In the genomic region with DNA sequence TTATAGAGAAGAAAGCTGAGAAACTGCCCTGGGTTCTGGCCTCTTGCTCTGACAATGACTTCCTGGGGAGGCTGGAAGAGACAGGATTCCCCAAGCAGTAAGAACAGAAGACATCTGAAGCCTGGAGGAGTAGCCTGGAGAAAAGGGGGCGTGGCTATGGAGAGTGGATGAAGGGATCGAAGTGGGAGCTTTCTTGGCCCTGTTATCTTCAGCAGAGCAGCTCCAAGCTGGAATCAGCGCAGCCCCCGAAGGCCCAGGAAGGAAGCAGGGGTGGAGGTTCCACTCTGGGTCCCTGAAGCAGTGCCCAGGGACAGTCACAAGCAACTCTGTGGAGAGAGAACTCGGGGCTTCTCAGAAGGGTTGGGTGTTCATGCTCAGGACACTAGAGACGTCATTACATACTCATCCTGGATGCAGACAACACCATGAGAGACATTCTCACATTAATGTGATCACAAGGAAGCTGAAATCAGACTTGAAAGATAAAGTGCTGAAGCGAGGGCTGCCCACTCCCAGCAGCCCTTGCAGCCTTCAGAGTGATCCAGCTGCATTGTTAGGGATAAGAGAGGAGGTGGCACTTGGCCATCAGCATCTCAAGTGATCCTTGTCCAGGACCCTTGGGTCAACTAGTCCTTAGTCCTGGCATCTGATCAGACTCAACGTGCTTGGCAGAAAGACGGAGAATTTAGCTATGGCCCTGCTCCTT, we compare ENCODE assay signal across 9 mouse cellular contexts.
A peak's percentile ranks its signal among the peaks of the same experiment; 100 is the strongest.
DNase-seq lines count a peak whose midpoint lies in the region; ATAC-seq and TF ChIP-seq lines count a peak whose summit lies in the region.
"Had no signal": no experiment of that assay in that cellular context is flagged by ENCODE, and none has a peak within 500 bp of the region (broad histone marks: within the 10 kb centered on the region; RNA-seq: fewer than 3 reads in every experiment).

No protein-coding gene starts in this region.

- no peak overlapping the region for H3K9ac ChIP-seq in forebrain, embryonic 15.5 days (replicated peaks)
- no peak overlapping the region for H3K9ac ChIP-seq in lung, embryonic 14.5 days
- no peak overlapping the region for H3K9ac ChIP-seq in stomach, embryonic 16.5 days (ENCODE audit: low read length)
- H3K9ac ChIP-seq: embryonic facial prominence, embryonic 12.5 days had no signal

- no peak overlapping the region for H3K4me3 ChIP-seq in forebrain, embryonic 15.5 days
- H3K4me3 ChIP-seq in forebrain, embryonic 10.5 days = no peak overlapping the region
- no peak overlapping the region for H3K4me3 ChIP-seq in lung, embryonic 14.5 days (ENCODE audit: low read depth, low read length)
- no peak overlapping the region for H3K4me3 ChIP-seq in stomach, embryonic 16.5 days (replicated peaks; ENCODE audit: low read length)
- H3K4me3 ChIP-seq in cerebellum, adult 2 months (replicated peaks; ENCODE audit: insufficient read depth, low read depth, low read length) = no peak overlapping the region
- H3K4me3 ChIP-seq: embryonic facial prominence, embryonic 12.5 days had no signal

- H3K4me2 ChIP-seq in forebrain, embryonic 15.5 days (replicated peaks) = no peak overlapping the region
- H3K4me2 ChIP-seq in lung, embryonic 14.5 days = no peak overlapping the region
- no peak overlapping the region for H3K4me2 ChIP-seq in stomach, embryonic 16.5 days (ENCODE audit: low read depth, low read length)
- H3K4me2 ChIP-seq: embryonic facial prominence, embryonic 12.5 days had no signal

- H3K27ac ChIP-seq in forebrain, embryonic 15.5 days (replicated peaks) = peak overlapping the region; percentile 20; the same call in 1 of the 2 replicates
- no peak overlapping the region for H3K27ac ChIP-seq in forebrain, embryonic 10.5 days
- H3K27ac ChIP-seq in lung, embryonic 14.5 days (ENCODE audit: low read depth) = peak overlapping the region; percentile 67; the same call in 1 of the 2 replicates
- peak overlapping the region; percentile 81 for H3K27ac ChIP-seq in stomach, embryonic 16.5 days (ENCODE audit: low read length)
- no peak overlapping the region for H3K27ac ChIP-seq in cerebellum, adult 2 months (ENCODE audit: insufficient read depth, low read length)
- H3K27ac ChIP-seq: embryonic facial prominence, embryonic 12.5 days had no signal

- no peaks in the 10 kb centered on the region for H3K36me3 ChIP-seq in forebrain, embryonic 15.5 days
- H3K36me3 ChIP-seq in forebrain, embryonic 10.5 days (replicated peaks) = no peaks in the 10 kb centered on the region
- no peaks in the 10 kb centered on the region for H3K36me3 ChIP-seq in lung, embryonic 14.5 days (ENCODE audit: insufficient read depth)
- no peaks in the 10 kb centered on the region for H3K36me3 ChIP-seq in stomach, embryonic 16.5 days (ENCODE audit: control insufficient read depth, insufficient read depth, low read length)
- H3K36me3 ChIP-seq: embryonic facial prominence, embryonic 12.5 days had no signal

- DNase-seq in forebrain, embryonic 10.5 days (ENCODE audit: extremely low spot score, low spot score) = no peak
- peak; percentile 16 for DNase-seq in testis, postnatal 14 days (ENCODE audit: low spot score)
- DNase-seq in testis, postnatal 10 days (ENCODE audit: low spot score) = no peak
- DNase-seq in lung, embryonic 14.5 days = peak; percentile 75
- DNase-seq in thymus, postnatal 0 days (ENCODE audit: low spot score) = no peak
- no peak for DNase-seq in cerebellum, adult 2 months

- WGBS in forebrain, embryonic 15.5 days = 32% methylated on average over 9 of the region's 9 CpGs
- 50% methylated on average over 9 of the region's 9 CpGs for WGBS in forebrain, embryonic 10.5 days
- WGBS in lung, embryonic 14.5 days = 21% methylated on average over 9 of the region's 9 CpGs
- 30% methylated on average over 9 of the region's 9 CpGs for WGBS in stomach, embryonic 16.5 days
- WGBS in cerebellum, adult 2 months = 49% methylated on average over 9 of the region's 9 CpGs

- H3K27me3 ChIP-seq in forebrain, embryonic 15.5 days = no peaks in the 10 kb centered on the region
- H3K27me3 ChIP-seq in forebrain, embryonic 10.5 days (ENCODE audit: poor library complexity, severe bottlenecking) = no peaks in the 10 kb centered on the region
- no peaks in the 10 kb centered on the region for H3K27me3 ChIP-seq in lung, embryonic 14.5 days (ENCODE audit: insufficient read depth, low read length)
- H3K27me3 ChIP-seq in stomach, embryonic 16.5 days (ENCODE audit: control insufficient read depth, insufficient read depth, low read length) = no peaks in the 10 kb centered on the region
- no peaks in the 10 kb centered on the region for H3K27me3 ChIP-seq in cerebellum, adult 2 months (ENCODE audit: control insufficient read depth, insufficient read depth, low read length)
- H3K27me3 ChIP-seq: embryonic facial prominence, embryonic 12.5 days had no signal

- H3K9me3 ChIP-seq in forebrain, embryonic 15.5 days = no peaks in the 10 kb centered on the region
- no peaks in the 10 kb centered on the region for H3K9me3 ChIP-seq in forebrain, embryonic 10.5 days
- H3K9me3 ChIP-seq in lung, embryonic 14.5 days (ENCODE audit: low read depth, low read length) = no peaks in the 10 kb centered on the region
- H3K9me3 ChIP-seq in stomach, embryonic 16.5 days (replicated peaks; ENCODE audit: control insufficient read depth, low read length) = no peaks in the 10 kb centered on the region
- H3K9me3 ChIP-seq: embryonic facial prominence, embryonic 12.5 days had no signal

- TF ChIP-seq POLR2A in cerebellum, adult 2 months (IDR thresholded peaks at IDR 0.05; ENCODE audit: borderline replicate concordance, insufficient read depth, low read length) = no peak

- ATAC-seq in forebrain, embryonic 15.5 days (replicated peaks) = no peak; the same call in 1 of the 2 replicates
- ATAC-seq in lung, embryonic 14.5 days (ENCODE audit: insufficient read depth) = peak; percentile 60; the same call in 1 of the 2 replicates
- ATAC-seq in stomach, embryonic 16.5 days (ENCODE audit: insufficient read depth, low FRiP score) = peak; percentile 59

- peaks cover 36% of the 10 kb centered on the region for H3K4me1 ChIP-seq in forebrain, embryonic 15.5 days
- H3K4me1 ChIP-seq in forebrain, embryonic 10.5 days = peaks cover 20% of the 10 kb centered on the region
- peaks cover 7% of the 10 kb centered on the region; the same call in 1 of the 2 replicates for H3K4me1 ChIP-seq in lung, embryonic 14.5 days (ENCODE audit: insufficient read depth)
- peaks cover 9% of the 10 kb centered on the region; the same call in 1 of the 2 replicates for H3K4me1 ChIP-seq in stomach, embryonic 16.5 days (ENCODE audit: control insufficient read depth, insufficient read depth, low read length)
- peaks cover 4% of the 10 kb centered on the region; the same call in 1 of the 2 replicates for H3K4me1 ChIP-seq in cerebellum, adult 2 months (ENCODE audit: control insufficient read depth, insufficient read depth, low read length)
- H3K4me1 ChIP-seq: embryonic facial prominence, embryonic 12.5 days had no signal

- no peak for TF ChIP-seq CTCF in lung, embryonic 14.5 days (IDR thresholded peaks at IDR 0.05; ENCODE audit: low read depth)
- no peak for TF ChIP-seq CTCF in cerebellum, adult 2 months (IDR thresholded peaks at IDR 0.05; ENCODE audit: borderline replicate concordance, insufficient read depth, low read depth, low read length)

Comparison
In these comparisons a context has a peak if more than half of its experiments do, and no peak if none do; other contexts are left out.
1. H3K27ac ChIP-seq: peak in forebrain, embryonic 15.5 days (single experiment), lung, embryonic 14.5 days (single experiment) and stomach, embryonic 16.5 days (single experiment); none in forebrain, embryonic 10.5 days (single experiment) and cerebellum, adult 2 months (single experiment).
2. DNase-seq: peak in testis, postnatal 14 days (single experiment) and lung, embryonic 14.5 days (single experiment); none in forebrain, embryonic 10.5 days (single experiment), testis, postnatal 10 days (single experiment), thymus, postnatal 0 days (single experiment) and cerebellum, adult 2 months (0 of 2).